ENCODE assay signal across 12 mouse cellular contexts in the genomic region with DNA sequence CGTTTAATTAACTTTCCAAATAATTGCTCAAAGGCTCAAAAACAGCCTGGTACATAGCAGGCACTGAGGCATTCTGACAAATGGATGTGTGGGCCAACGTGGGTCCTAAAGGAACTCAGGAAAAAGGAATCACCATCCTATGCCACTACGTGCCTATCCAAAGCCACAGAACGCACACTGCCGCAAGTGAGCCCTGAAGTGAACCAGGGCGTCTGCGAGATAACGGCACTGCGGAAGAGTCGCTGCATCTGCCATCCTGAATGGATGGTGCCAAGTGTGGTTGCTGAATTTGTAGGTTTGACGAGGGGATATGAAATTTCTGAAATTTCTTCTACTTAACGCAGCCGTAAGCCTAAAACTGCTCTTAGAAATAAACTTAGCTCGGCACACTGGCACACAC. TPM values are rescaled to one million over a fixed set of nuclear protein-coding genes. Genes with fewer than 3 reads are reported as not detected.
DNase-seq lines count a peak whose midpoint lies in the region; ATAC-seq and TF ChIP-seq lines count a peak whose summit lies in the region.
"Had no signal": no experiment of that assay in that cellular context is flagged by ENCODE, and none has a peak within 500 bp of the region (broad histone marks: within the 10 kb centered on the region; RNA-seq: fewer than 3 reads in every experiment).

No protein-coding gene starts in this region.

- H3K4me2 ChIP-seq in midbrain, embryonic 11.5 days, result no peak overlapping the region
- H3K4me2 ChIP-seq in intestine, embryonic 15.5 days (replicated peaks), result no peak overlapping the region
- H3K4me2 ChIP-seq in stomach, postnatal 0 days (replicated peaks; ENCODE audit: low read depth), result peak overlapping the region; percentile 31; the same call in 1 of the 2 replicates
- H3K4me2 ChIP-seq: limb, embryonic 13.5 days had no signal

- TF ChIP-seq EP300 in stomach, postnatal 0 days (optimal IDR thresholded peaks at IDR 0.05), result no peak

- no peak for TF ChIP-seq POLR2A in kidney, adult 2 months (IDR thresholded peaks at IDR 0.05; ENCODE audit: low read depth, low read length)

- no peaks in the 10 kb centered on the region for H3K27me3 ChIP-seq in kidney, adult 2 months (replicated peaks; ENCODE audit: control insufficient read depth, insufficient read depth, low read length)
- no peaks in the 10 kb centered on the region for H3K27me3 ChIP-seq in midbrain, embryonic 10.5 days (ENCODE audit: low read depth, poor library complexity, severe bottlenecking)
- no peaks in the 10 kb centered on the region for H3K27me3 ChIP-seq in midbrain, embryonic 11.5 days (ENCODE audit: control insufficient read depth, insufficient read depth, low read length)
- H3K27me3 ChIP-seq in intestine, embryonic 15.5 days (replicated peaks), result no peaks in the 10 kb centered on the region
- H3K27me3 ChIP-seq in stomach, postnatal 0 days (ENCODE audit: control insufficient read depth, insufficient read depth, low read length), result no peaks in the 10 kb centered on the region
- H3K27me3 ChIP-seq: limb, embryonic 13.5 days; Patski had no signal

- no peak for ATAC-seq in midbrain, embryonic 11.5 days (ENCODE audit: low FRiP score)
- ATAC-seq in intestine, embryonic 15.5 days, result no peak
- ATAC-seq in stomach, postnatal 0 days (ENCODE audit: low FRiP score, low TSS enrichment), result no peak
- ATAC-seq: Patski had no signal

- H3K9ac ChIP-seq in midbrain, embryonic 11.5 days (ENCODE audit: low read length), result no peak overlapping the region
- no peak overlapping the region for H3K9ac ChIP-seq in intestine, embryonic 15.5 days
- H3K9ac ChIP-seq in stomach, postnatal 0 days (ENCODE audit: low read length), result 0 out of 2 replicates have a peak overlapping the region, but pooled peaks have one; percentile 5
- H3K9ac ChIP-seq: limb, embryonic 13.5 days had no signal

- peaks cover 15% of the 10 kb centered on the region for H3K4me1 ChIP-seq in kidney, adult 2 months (ENCODE audit: control insufficient read depth, insufficient read depth, low read length)
- H3K4me1 ChIP-seq in midbrain, embryonic 10.5 days, result peaks cover 21% of the 10 kb centered on the region
- peaks cover 6% of the 10 kb centered on the region; the same call in 1 of the 2 replicates for H3K4me1 ChIP-seq in midbrain, embryonic 11.5 days (ENCODE audit: control insufficient read depth, insufficient read depth, low read length)
- H3K4me1 ChIP-seq in intestine, embryonic 15.5 days (replicated peaks), result peaks cover 11% of the 10 kb centered on the region
- H3K4me1 ChIP-seq in stomach, postnatal 0 days (replicated peaks; ENCODE audit: control insufficient read depth, insufficient read depth), result peaks cover 7% of the 10 kb centered on the region; the same call in 1 of the 2 replicates

- no peak for DNase-seq in kidney, adult 2 months
- DNase-seq in kidney, postnatal 25 days, result no peak
- no peak for DNase-seq in midbrain, embryonic 10.5 days (ENCODE audit: low spot score)
- DNase-seq in midbrain, embryonic 11.5 days (ENCODE audit: low spot score, missing footprints), result no peak
- no peak for DNase-seq in stomach, postnatal 0 days (ENCODE audit: low spot score)
- no peak for DNase-seq in thymus, postnatal 14 days
- DNase-seq: adrenal gland, adult 2 months; gastrocnemius, postnatal 25 days had no signal

- H3K27ac ChIP-seq in kidney, adult 2 months (ENCODE audit: insufficient read depth, low read depth, low read length), result peak overlapping the region; percentile 22; the same call in 1 of the 2 replicates
- 0 out of 2 replicates have a peak overlapping the region, but pooled peaks have one; percentile 64 for H3K27ac ChIP-seq in midbrain, embryonic 10.5 days (replicated peaks)
- no peak overlapping the region for H3K27ac ChIP-seq in midbrain, embryonic 11.5 days (ENCODE audit: low read depth, low read length)
- peak overlapping the region; percentile 38; the same call in 1 of the 2 replicates for H3K27ac ChIP-seq in intestine, embryonic 15.5 days
- peak overlapping the region; percentile 70 for H3K27ac ChIP-seq in stomach, postnatal 0 days (replicated peaks)
- H3K27ac ChIP-seq: forebrain, embryonic 10.5 days had no signal

- H3K4me3 ChIP-seq in kidney, adult 2 months (ENCODE audit: insufficient read depth, low read depth, low read length), result no peak overlapping the region
- H3K4me3 ChIP-seq in midbrain, embryonic 10.5 days, result no peak overlapping the region
- no peak overlapping the region for H3K4me3 ChIP-seq in midbrain, embryonic 11.5 days (ENCODE audit: low read depth, low read length)
- H3K4me3 ChIP-seq in intestine, embryonic 15.5 days (replicated peaks), result no peak overlapping the region
- H3K4me3 ChIP-seq in stomach, postnatal 0 days (ENCODE audit: low read depth, low read length), result no peak overlapping the region
- H3K4me3 ChIP-seq: forebrain, embryonic 10.5 days; limb, embryonic 13.5 days had no signal

- no peak for TF ChIP-seq CTCF in kidney, adult 2 months (conservative IDR thresholded peaks at IDR 0.05; ENCODE audit: insufficient read depth, insufficient read length, low read depth, low read length)
- no peak for TF ChIP-seq CTCF in stomach, postnatal 0 days (IDR thresholded peaks at IDR 0.05; ENCODE audit: low read depth)

- no peaks in the 10 kb centered on the region for H3K36me3 ChIP-seq in kidney, adult 2 months (ENCODE audit: control insufficient read depth, insufficient read depth, low read length)
- H3K36me3 ChIP-seq in midbrain, embryonic 10.5 days, result no peaks in the 10 kb centered on the region
- no peaks in the 10 kb centered on the region for H3K36me3 ChIP-seq in midbrain, embryonic 11.5 days (ENCODE audit: control insufficient read depth, insufficient read depth, low read length)
- no peaks in the 10 kb centered on the region for H3K36me3 ChIP-seq in intestine, embryonic 15.5 days
- no peaks in the 10 kb centered on the region for H3K36me3 ChIP-seq in stomach, postnatal 0 days (ENCODE audit: control insufficient read depth, insufficient read depth, low read length)
- H3K36me3 ChIP-seq: forebrain, embryonic 10.5 days; limb, embryonic 13.5 days had no signal

- 88% methylated on average over 14 of the region's 14 CpGs for WGBS in kidney, adult 2 months
- 92% methylated on average over 14 of the region's 14 CpGs for WGBS in midbrain, embryonic 10.5 days
- WGBS in midbrain, embryonic 11.5 days, result 88% methylated on average over 14 of the region's 14 CpGs
- WGBS in intestine, embryonic 15.5 days, result 74% methylated on average over 14 of the region's 14 CpGs
- WGBS in stomach, postnatal 0 days, result 62% methylated on average over 14 of the region's 14 CpGs

- H3K9me3 ChIP-seq in midbrain, embryonic 10.5 days (replicated peaks), result no peaks in the 10 kb centered on the region
- H3K9me3 ChIP-seq in midbrain, embryonic 11.5 days (ENCODE audit: control insufficient read depth, low read length), result no peaks in the 10 kb centered on the region
- no peaks in the 10 kb centered on the region for H3K9me3 ChIP-seq in intestine, embryonic 15.5 days
- no peaks in the 10 kb centered on the region for H3K9me3 ChIP-seq in stomach, postnatal 0 days (ENCODE audit: control insufficient read depth, low read length)
- H3K9me3 ChIP-seq: forebrain, embryonic 10.5 days; limb, embryonic 13.5 days had no signal

RNA-seq across cellular contexts. Expression of a gene that starts 54.6 kb away (rescaled TPM):
- polyA plus RNA-seq in kidney, adult 2 months (2012; rRNA removed), result 18.9 and 23.2 TPM in 2 replicates
- polyA plus RNA-seq in midbrain, embryonic 10.5 days (2016; fragmentation: Nextera tagmentation; extraction: Ambion mirVana), result 2.1 and 2.2 TPM in 2 replicates
- polyA plus RNA-seq in midbrain, embryonic 11.5 days (2014; fragmentation: Nextera tagmentation; extraction: Ambion mirVana), result 2.9 and 3.1 TPM in 2 replicates
- 4.4 and 5.3 TPM in 2 replicates for polyA plus RNA-seq in intestine, embryonic 15.5 days (2015; fragmentation: Nextera tagmentation; extraction: Ambion mirVana)
- 2.1 and 2.2 TPM in 2 replicates for polyA plus RNA-seq in stomach, postnatal 0 days (2015; fragmentation: Nextera tagmentation; extraction: Ambion mirVana)
